Mouse (Mus musculus) G1E (cell line): ENCODE measurements around the gene Zfp599.

Source experiments
- CTCF ChIP-seq: IDR thresholded peaks from 2 replicates; pipeline ENCODE4 v1.5.1; 2012; ENCODE audit warnings: low read depth, low read length, inconsistent platforms, mixed read lengths
- GATA1 ChIP-seq: IDR thresholded peaks from 2 replicates; pipeline ENCODE4 v1.6.1; 2012; ENCODE audit warnings: borderline replicate concordance, low read length, inconsistent platforms, mixed read lengths
- GATA2 ChIP-seq: IDR thresholded peaks from 2 replicates; pipeline ENCODE4 v1.6.1; 2012; ENCODE audit warnings: low read depth, low read length, inconsistent platforms, borderline replicate concordance
- TAL1 ChIP-seq: conservative IDR thresholded peaks from 2 replicates; pipeline ENCODE4 v1.6.1; 2012; ENCODE audit warnings: low read depth, low read length, inconsistent platforms, mixed read lengths

- TF ChIP-seq CTCF, result no peak
- TF ChIP-seq TAL1, result no peak
- no peak for TF ChIP-seq GATA1
- no peak for TF ChIP-seq GATA2
Observed at GRCm38 (mm10) chr9:22217858-22218493, 41.7 kb downstream of the Zfp599 start.
